8 mouse cellular contexts compared by ENCODE assay signal in genomic region chr2:163994654-163994976, GRCm38 (mm10). TPM values are rescaled to one million over a fixed set of nuclear protein-coding genes. Genes with fewer than 3 reads are reported as not detected.
DNase-seq lines count a peak whose midpoint lies in the region; ATAC-seq lines count a peak whose summit lies in the region.

Gene Ywhab, plus strand, starts transcription at chr2:163994960.

- peaks cover 3% of the 10 kb centered on the region; the same call in 1 of the 2 replicates for H3K36me3 ChIP-seq in heart, embryonic 16.5 days (ENCODE audit: control insufficient read depth, insufficient read depth)

- H3K9me3 ChIP-seq in heart, embryonic 16.5 days (replicated peaks; ENCODE audit: control insufficient read depth, low read length), result no peaks in the 10 kb centered on the region

- peak within 1 kb of the TSS; percentile 89 for H3K4me2 ChIP-seq in heart, embryonic 16.5 days (ENCODE audit: low read depth, low read length)

- H3K27ac ChIP-seq in heart, embryonic 16.5 days (ENCODE audit: low read length), result peak within 1 kb of the TSS; percentile 97

- peak within 1 kb of the TSS; percentile 98 for H3K4me3 ChIP-seq in heart, embryonic 16.5 days (ENCODE audit: low read length)

- intact Hi-C loops in left cerebral cortex, postnatal 14 days (cut with DNase I), result no loop called here

- WGBS in heart, embryonic 16.5 days, result 0% methylated on average over 11 of the region's 14 CpGs

- peaks cover 19% of the 10 kb centered on the region for H3K4me1 ChIP-seq in heart, embryonic 16.5 days (ENCODE audit: control insufficient read depth, insufficient read depth, low read length)

- H3K27me3 ChIP-seq in heart, embryonic 16.5 days (ENCODE audit: control insufficient read depth, insufficient read depth, low read length), result no peaks in the 10 kb centered on the region; the same call in 1 of the 2 replicates

- H3K9ac ChIP-seq in heart, embryonic 16.5 days (ENCODE audit: low read length), result peak within 1 kb of the TSS; percentile 98

- ATAC-seq in heart, embryonic 16.5 days (replicated peaks; ENCODE audit: extremely low read depth, insufficient read depth, low FRiP score), result no peak
- ATAC-seq in monocyte, adult 5-6 weeks (replicated peaks; ENCODE audit: insufficient number of reproducible peaks, low FRiP score, low TSS enrichment, poor library complexity, severe bottlenecking), result no peak

- DNase-seq in adrenal gland, adult 18-20 months (ENCODE audit: low spot score in 2 of 2), result peak in 1 of 2 experiments; percentile 85
- no peak for DNase-seq in adrenal gland, adult (ENCODE audit: inconsistent age in 2 of 2, low spot score in 1 of 2)
- peak; percentile 77 for DNase-seq in urinary bladder, postnatal 10 days (ENCODE audit: low spot score)
- no peak for DNase-seq in urinary bladder, postnatal 36 days (ENCODE audit: low spot score in 2 of 2)
- no peak for DNase-seq in left cerebral cortex, postnatal 14 days (ENCODE audit: low spot score in 2 of 2)
- no peak for DNase-seq in ovary, adult 18-20 months (ENCODE audit: low spot score)

RNA-seq across cellular contexts. Expression of gene Ywhab, which starts in this region (rescaled TPM):
- total RNA-seq in adrenal gland, adult 18-20 months (2021), result 100 to 1,000 TPM; 252 to 298 TPM
- 198 TPM in 2 replicates for polyA plus RNA-seq in heart, embryonic 16.5 days (2015; fragmentation: Nextera tagmentation; extraction: Ambion mirVana)
- total RNA-seq in left cerebral cortex, postnatal 14 days (2021), result 100 to 1,000 TPM; 510 to 522 TPM
- total RNA-seq in monocyte, adult 5-6 weeks (2017), result 50.9 to 83.0 TPM (median 67.5 TPM) in 3 replicates
